Mouse (Mus musculus) frontal cortex, adult 2 months (tissue): ENCODE results near the gene Gys1. TPM values are rescaled to one million over a fixed set of nuclear protein-coding genes. Genes with fewer than 3 reads are reported as not detected.
A peak's percentile ranks its signal among the peaks of the same experiment; 100 is the strongest.
"Not testable (repeated sequence)": the region's sequence is repeated elsewhere in the genome, so short reads cannot be mapped to it uniquely, and the experiment has no call there.

Experiments used
- DNase-seq, 2 experiments: peaks; one replicate each; pipeline ENCODE4 v3.0.0; 2022; ENCODE audit warnings: low spot score in 1 of 2; ENCODE audit errors: extremely low spot score in 1 of 2
- polyA plus RNA-seq: library from polyadenylated mRNA; depleted of rRNA; stranded (reverse); fragments of >200 nt; gene quantifications from 2 replicates; pipeline ENCODE4 v1.2.3, GENCODE M21; 2012

The Gys1 gene
- polyA plus RNA-seq, 1 experiment, result 20.9 TPM

DNA sequence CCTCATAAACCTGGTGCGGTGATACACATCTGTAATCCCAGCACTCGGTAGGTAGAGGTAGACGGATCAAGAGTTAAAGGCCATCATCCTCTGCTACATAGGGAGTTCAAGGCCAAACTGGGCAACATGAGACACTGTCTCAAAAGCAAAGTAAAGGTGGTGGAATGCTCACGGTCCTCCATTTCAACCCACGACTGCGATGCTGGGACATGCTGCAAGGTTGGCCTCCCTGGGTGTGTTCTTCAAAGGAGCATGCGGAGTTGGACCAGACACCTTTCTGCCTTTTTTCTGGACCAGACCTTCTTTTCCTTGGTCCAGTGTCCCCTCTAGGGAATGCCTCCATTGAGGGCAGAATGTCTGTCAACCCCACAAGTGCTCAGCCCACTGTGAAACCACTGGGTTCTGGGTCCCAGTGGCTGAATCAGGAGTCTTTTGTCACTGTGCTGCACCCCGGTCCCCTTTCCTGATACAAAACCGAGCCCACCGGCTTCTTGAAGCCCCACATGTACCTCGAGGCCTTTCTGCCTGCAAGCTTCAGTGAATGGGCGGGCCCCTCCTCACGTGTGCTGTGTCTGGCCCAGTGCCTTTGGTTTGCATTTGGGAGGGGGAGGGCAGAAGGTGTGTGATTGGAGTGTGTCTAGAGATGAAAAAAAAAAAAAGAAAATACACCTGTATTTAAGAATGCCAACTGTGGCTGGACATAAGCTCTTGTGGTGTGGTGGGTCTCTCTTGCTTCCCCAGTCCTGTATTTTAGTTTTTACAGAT is 21.5 kb downstream of the Gys1 start:
- no peak for DNase-seq

DNA sequence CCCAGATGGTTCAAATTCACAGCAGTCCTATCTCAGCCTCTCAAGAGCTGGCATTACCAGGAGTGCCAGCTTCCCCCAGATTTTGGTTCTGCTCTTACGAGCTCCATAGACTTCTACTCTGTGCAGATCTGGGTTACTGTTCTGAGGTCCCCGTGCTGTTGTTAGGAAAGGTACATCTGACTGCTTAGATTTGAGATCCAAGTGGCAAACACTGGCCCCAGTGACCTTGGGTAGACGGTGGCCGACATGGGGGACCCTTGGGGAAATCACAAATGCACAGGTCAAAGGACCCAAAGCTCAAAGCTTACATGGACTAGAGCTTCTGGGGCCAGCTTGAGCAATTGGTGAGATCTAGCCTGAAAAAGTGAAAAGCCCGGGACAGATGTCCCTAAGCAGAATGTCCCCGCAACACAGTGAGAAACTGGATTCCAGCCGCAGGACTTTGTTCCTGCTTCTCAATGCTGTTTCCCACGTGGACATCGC is 22.1 kb downstream of the Gys1 start:
- no peak for DNase-seq

DNA sequence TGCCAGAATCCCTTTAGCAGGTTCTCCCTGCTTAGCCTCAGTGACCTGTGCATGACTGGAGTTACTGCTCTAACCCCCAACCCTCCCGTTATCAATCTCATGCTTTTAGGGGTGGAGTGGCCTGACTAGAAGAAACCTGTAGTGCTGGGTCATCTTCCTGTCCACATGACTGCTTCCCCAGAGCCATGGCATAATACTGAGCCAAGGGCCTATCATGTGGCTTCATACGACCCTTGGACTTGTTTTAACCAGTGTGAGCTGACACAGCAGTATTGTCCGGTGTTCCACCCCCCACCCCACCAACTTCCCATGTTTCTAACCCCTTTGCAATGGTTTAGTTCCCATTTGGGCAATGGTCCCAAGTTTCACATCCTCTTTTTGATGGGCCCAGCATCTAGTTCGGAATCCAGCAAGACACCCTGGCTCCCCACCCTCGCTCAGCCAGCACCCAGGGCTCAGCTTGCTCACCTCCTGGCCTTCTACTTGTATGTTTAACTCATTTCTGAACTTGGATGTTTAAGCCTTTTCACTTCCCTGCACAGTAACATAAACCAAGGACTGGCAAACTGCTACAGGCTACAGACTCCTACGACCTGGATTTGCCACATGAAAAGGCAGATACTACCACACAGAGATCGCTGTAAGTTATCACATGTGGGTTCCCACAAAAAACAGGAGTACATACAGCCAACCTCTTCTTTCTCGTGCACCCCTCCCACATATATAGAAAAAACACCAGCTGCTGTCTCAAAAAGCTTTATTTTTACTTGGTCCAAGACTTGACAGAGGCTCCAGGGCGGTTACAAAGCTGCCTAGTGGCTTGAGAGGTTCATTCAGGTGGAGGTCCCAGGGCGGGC is 22.8 kb downstream of the Gys1 start:
- no peak for DNase-seq

GRCm38 (mm10) chr7:45458748-45459563 is 24.3 kb downstream of the Gys1 start:
- peak in 1 of 2 experiments; percentile 76 for DNase-seq

- DNase-seq, result peak; percentile 97 to 98
Measured at GRCm38 (mm10) chr7:45459564-45460140, 25.0 kb downstream of the Gys1 start, which contains the start of gene Ftl1. Gene Ftl1, minus strand, starts transcription at chr7:45459884.

- no peak for DNase-seq
Measured at GRCm38 (mm10) chr7:45460377-45460776, 25.7 kb downstream of the Gys1 start.

DNA sequence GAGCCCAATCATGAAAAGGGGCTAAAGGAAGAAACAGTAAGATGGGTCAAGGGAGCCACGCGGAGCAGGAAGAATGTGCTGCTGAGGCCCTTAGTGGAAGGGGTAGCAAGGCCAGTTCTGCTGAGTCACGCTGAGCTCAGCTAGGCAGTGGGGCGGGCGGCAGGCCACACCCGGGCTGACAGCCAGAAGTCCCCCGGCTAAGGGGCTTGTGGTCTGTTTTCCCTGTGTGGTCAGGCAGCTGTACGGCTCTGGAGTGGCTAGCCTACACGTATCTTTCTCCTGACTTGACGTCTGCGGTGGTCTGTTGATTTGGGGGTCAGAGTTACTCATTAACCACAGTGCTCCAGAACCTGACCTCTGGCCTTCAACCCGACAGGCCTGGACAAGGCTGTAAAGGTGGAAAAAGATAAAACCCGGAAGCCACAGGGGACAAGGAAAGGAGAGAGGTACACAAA is 26.2 kb downstream of the Gys1 start:
- DNase-seq, result no peak

DNA sequence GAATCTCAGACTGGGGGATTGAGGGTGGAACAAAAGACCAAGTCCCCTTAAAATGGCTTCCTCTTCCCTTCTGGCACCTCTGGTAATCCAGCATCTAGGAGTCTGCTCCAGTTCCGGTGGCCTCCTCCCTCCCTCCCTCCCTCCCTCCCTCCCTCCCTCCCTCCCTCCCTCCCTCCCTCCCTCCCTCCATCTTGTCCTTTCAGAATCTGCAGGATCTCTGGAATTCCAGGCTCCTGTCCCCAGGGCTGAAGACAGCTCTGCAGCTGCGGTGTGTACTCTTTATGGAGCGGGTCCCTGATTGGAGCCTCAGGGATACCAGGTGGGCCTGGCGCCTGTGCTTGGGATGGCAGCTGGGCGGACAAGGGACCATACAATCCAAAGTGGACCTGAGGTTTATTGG is 26.7 kb downstream of the Gys1 start:
- no peak for DNase-seq

DNA sequence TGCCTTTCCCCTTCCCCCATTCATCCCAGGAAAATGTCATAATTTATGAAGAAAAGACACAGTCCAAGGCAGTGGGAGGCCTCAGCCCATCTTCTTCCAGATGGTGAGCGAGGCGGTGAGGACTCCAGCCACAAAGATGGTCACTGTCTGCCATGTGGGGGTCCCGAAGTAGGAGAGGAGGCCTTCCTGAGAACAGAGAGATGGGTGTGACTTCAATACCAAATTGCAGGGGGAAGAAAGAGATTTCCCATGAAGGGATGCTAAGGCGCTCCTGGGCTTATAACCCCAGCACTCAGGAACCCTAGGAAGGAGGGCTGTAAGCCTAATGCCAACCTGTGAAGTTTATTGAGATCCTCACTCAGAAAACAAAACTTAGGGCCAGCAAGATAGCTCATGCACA is 27.1 kb downstream of the Gys1 start:
- DNase-seq, result no peak

DNA sequence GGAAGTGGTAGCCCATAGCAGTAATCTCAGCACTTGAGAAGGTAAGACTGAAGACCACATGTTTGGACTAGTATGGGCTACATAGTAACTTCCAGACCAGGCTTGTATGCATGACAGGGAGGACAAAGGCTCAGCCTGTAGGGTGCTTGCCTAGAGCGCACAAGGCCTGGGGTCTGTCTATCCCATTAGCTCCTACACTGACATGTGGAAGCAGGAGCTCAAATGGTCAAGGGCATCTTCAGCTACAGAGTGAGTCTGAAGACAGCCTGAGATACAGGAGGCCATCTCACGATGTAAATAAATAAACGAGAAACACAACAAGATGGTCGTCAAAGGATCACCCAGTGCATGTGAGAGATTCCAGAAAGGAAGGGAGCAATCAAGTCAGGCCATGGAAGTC is 27.7 kb downstream of the Gys1 start:
- no peak for DNase-seq

DNA sequence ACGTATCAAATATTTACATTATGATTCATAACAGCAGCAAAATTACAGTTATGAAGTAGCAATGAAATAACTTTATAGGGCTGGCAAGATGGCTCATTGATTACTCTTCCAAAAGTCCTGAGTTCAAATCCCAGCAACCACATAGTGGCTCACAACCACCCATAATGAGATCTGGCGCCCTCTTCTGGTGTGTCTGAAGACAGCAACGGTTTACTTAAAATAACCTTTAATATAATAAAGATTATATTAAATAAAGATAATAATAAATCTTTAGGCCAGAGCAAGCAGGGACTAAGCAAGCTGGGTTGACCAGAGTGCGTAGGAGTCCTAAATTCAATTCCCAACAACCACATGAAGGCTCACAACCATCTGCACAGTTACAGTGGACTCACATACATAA is 28.2 kb downstream of the Gys1 start:
- DNase-seq, result not testable (repeated sequence)

DNA sequence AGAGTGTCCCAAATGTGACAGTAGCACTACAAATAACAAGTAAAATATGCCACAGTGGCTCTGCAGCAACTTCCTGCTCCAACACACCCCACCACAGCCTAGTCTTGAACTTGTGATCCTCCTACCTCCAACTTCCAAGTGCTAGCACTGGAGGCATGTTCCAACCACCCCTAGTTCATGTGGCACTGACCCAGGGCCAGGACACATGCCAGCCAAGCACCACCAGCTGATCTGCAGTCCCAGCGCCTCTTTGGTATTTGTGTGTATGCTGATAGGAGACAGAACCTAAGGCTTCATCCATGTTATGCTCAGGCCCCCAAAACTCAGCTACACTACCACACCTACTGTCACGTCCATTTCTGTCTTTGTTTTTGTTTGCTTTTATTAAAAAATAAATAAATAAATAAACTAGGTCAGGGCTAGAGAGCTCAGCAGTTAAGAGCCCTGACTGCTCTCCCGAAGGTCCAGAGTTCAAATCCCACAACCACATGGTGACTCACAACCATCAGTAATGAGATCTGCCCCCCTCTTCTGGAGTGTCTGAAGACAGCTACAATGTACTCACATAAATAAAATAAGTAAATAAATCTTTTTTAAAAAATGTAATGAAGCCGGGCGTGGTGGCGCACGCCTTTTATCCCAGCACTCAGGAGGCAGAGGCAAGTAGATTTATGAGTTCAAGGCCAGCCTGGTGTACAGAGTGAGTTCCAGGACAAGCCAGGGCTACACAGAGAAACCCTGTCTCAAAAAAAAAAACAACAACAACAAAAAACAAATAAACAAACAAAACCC is 29.5 kb downstream of the Gys1 start:
- DNase-seq, result no peak

DNA sequence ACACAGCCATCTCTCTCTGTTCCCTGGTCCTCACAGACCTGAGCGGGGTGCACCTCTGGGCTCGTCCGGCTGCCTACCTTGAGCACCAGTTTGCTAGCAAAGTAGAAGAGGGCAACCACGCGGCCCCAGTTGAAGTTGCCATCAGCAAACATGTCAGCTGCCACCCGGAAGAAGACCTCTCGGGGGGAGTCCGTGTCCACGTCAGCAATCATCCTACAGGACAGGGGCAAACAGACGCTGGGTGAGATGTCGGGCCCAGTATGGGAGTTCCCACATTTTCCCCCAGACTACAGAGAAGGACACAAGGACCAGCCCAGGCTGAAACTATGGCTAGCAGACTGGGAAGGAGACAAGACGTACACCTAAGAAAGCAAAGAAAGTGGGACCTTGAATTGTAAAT is 30.5 kb downstream of the Gys1 start:
- no peak for DNase-seq

- no peak for DNase-seq
Measured at GRCm38 (mm10) chr7:45465549-45465948, 30.9 kb downstream of the Gys1 start.

DNA sequence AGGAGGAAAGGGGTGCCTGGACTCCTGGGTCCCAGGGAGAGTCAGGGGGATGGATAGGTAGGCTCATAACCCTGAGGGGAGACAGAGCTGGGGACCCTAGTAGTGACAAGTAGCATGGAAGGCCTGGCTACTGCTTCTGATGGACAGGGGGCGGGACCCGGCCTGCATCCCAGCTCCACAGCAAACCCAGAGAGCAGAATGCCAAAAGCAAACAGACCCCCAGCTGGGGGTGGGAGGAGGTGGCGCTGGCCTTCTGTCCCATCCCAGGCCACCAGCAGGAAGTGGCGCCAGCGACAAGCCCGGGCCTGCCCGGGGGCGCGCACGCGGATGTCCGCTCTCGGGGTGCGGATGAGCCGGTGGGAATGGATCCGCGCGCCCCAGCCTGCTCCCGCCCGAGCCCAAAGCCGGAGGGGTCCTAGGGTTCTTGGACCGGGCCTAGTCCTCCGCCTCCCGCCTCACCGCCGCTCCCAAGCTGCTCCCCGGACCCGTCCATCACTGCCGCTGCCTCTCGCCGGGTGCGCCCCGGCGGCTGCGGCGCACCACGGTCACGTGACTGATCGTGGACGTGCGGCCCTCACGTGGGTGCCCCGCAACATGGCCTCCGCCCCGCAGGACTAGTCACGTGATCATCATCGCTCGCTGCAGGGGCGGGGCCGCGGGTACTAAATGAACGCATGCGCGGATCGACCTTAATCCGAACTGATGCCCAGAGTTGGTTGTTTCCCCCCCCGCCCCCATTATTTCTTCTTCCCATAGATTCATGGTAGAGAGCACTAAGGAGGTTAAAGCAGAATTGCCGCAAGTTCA is 31.8 kb downstream of the Gys1 start, which contains the start of gene Bax:
Gene Bax (minus strand): TSS at position 616 of the 807 bp plus-strand sequence.
- peak; percentile 92 to 98 for DNase-seq

GRCm38 (mm10) chr7:45467090-45467670 is 32.5 kb downstream of the Gys1 start:
- no peak for DNase-seq

DNA sequence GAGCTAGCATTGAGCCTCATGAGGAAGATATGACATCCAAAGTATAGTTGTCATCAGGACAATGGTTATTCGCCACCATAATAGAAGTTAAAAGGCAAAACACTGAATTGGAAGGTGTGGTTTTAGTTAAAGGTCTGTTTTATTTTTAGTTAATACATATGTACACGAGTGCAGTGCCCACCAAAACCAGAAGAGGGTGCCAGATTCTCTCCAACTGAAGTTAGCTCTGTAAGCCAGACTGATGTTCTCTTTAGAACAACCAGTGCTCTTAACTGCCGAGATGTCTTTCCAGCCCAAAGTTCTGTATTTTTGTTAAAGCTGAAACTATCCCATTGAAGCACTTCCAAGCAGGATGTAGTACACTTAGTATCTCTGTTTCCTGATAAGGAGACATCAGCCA is 36.2 kb downstream of the Gys1 start:
- peak in 1 of 2 experiments; percentile 91 for DNase-seq

- DNase-seq, result no peak
Measured at GRCm38 (mm10) chr7:45475291-45475969, 40.8 kb downstream of the Gys1 start.
